Mouse (Mus musculus) testis, adult 2 months (tissue): Measurements from ENCODE around the gene Zfp641.

Source experiments
- CTCF ChIP-seq: fragments of 200-500 bp; IDR thresholded peaks from 2 replicates; pipeline ENCODE4 v1.5.1; 2012; ENCODE audit warnings: low read depth, mild to moderate bottlenecking, inconsistent platforms, low read length, moderate library complexity; ENCODE audit not compliant: control insufficient read depth, insufficient read depth, insufficient replicate concordance
- POLR2A ChIP-seq: fragments of 200-500 bp; IDR thresholded peaks from 2 replicates; pipeline ENCODE4 v1.6.1; 2012; ENCODE audit warnings: low read depth, mild to moderate bottlenecking, inconsistent platforms, low read length, moderate library complexity; ENCODE audit not compliant: control insufficient read depth

DNA sequence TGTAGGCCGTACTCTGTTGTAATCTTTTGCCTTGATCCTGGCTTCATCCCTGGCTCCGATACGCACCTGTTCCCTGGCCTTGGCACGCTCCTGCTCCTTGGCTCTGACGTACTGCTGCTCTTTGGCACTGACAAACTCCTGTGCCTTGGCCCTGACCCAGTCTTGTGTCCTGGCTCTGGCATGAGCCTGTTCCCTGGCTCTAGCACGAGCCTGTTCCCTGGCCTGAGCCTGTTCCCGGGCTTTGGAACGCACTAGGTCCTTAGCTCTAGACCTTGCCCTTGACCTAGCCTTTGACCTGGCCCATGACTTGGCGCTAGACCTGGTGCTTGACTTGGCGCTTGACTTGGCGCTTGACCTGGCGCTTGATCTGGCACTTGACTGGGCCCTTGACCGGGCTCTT, 39.7 kb downstream of the Zfp641 start:
- TF ChIP-seq CTCF (no peak), POLR2A (peak; percentile 64; the same call in 1 of the 2 replicates)
